Mouse (Mus musculus) small intestine, adult 2 months (tissue): ENCODE results near the gene Cyp27a1. TPM values are rescaled to one million over a fixed set of nuclear protein-coding genes. Genes with fewer than 3 reads are reported as not detected.
A peak's percentile ranks its signal among the peaks of the same experiment; 100 is the strongest.

Experiments
- H3K27ac ChIP-seq: fragments of 200-500 bp; 2 replicates; pipeline ENCODE4 v1.5.1; 2012; ENCODE audit warnings: low read depth, low read length, control low read depth, inconsistent platforms; ENCODE audit not compliant: insufficient read depth
- H3K27me3 ChIP-seq: fragments of 200-500 bp; 2 replicates; pipeline ENCODE4 v1.6.1; 2012; ENCODE audit warnings: mild to moderate bottlenecking, moderate library complexity, low read length, inconsistent platforms; ENCODE audit not compliant: control insufficient read depth, insufficient read depth
- H3K36me3 ChIP-seq: fragments of 200-500 bp; 2 replicates; pipeline ENCODE4 v1.6.1; 2012; ENCODE audit warnings: mild to moderate bottlenecking, low read length, control low read depth, inconsistent platforms; ENCODE audit not compliant: control insufficient read depth, insufficient read depth
- H3K4me1 ChIP-seq: fragments of 200-500 bp; 2 replicates; pipeline ENCODE4 v1.6.1; 2012; ENCODE audit warnings: low read length, inconsistent platforms, mixed read lengths; ENCODE audit not compliant: control insufficient read depth, insufficient read depth, insufficient read length
- H3K4me3 ChIP-seq: fragments of 200-500 bp; 2 replicates; pipeline ENCODE4 v1.5.1; 2012; ENCODE audit warnings: low read depth, mild to moderate bottlenecking, control low read depth, inconsistent platforms, low read length, moderate library complexity
- CTCF ChIP-seq: fragments of 200-500 bp; IDR thresholded peaks from 2 replicates; pipeline ENCODE4 v1.5.1; 2012; ENCODE audit warnings: low read depth, mild to moderate bottlenecking, control low read depth, inconsistent platforms, low read length, moderate library complexity, mixed read lengths; ENCODE audit not compliant: insufficient replicate concordance, insufficient read length; ENCODE audit errors: extremely low read depth
- POLR2A ChIP-seq: fragments of 200-500 bp; IDR thresholded peaks from 2 replicates; pipeline ENCODE4 v1.6.1; 2012; ENCODE audit warnings: low read depth, mild to moderate bottlenecking, control low read depth, inconsistent platforms, low read length, moderate library complexity
- WGBS: fragments of 180-500 bp; shearing (Covaris S2); methylation state at CpG from one replicate; pipeline ENCODE4 v1.1.7; 2018; 5-methylcytosine and 5-hydroxymethylcytosine counted together
- polyA plus RNA-seq: library from polyadenylated mRNA; depleted of rRNA; stranded (reverse); fragments of >200 nt; gene quantifications from 2 replicates; pipeline ENCODE4 v1.2.3, GENCODE M21; 2012

Cyp27a1 gene
- polyA plus RNA-seq, 1 experiment = 36.2 TPM

- Histone ChIP-seq H3K36me3 (0 out of 2 replicates have a peak, but pooled peaks cover 4% of the 10 kb centered on the region), H3K27me3 (no peaks in the 10 kb centered on the region), H3K27ac (no peak overlapping the region), H3K4me3 (no peak overlapping the region), H3K4me1 (peaks cover 1% of the 10 kb centered on the region; the same call in 1 of the 2 replicates)
- WGBS = 80% methylated on average over 8 of the region's 8 CpGs
- TF ChIP-seq CTCF (no peak), POLR2A (no peak)
These were observed 4.7 kb downstream of the Cyp27a1 start for GRCm38 (mm10) chr1:74718113-74718512.

GRCm38 (mm10) chr1:74719281-74719680 lies 5.9 kb downstream of the Cyp27a1 start:
- WGBS = 87% methylated on average over 3 of the region's 3 CpGs
- 0 out of 2 replicates have a peak, but pooled peaks cover 4% of the 10 kb centered on the region for H3K36me3 ChIP-seq
- TF ChIP-seq CTCF (no peak), POLR2A (no peak)
- H3K27ac ChIP-seq = no peak overlapping the region
- no peaks in the 10 kb centered on the region for H3K27me3 ChIP-seq
- H3K4me1 ChIP-seq = peaks cover 1% of the 10 kb centered on the region; the same call in 1 of the 2 replicates
- no peak overlapping the region for H3K4me3 ChIP-seq

GRCm38 (mm10) chr1:74721657-74722056 lies 8.3 kb downstream of the Cyp27a1 start:
- H3K4me1 ChIP-seq = peaks cover 4% of the 10 kb centered on the region; the same call in 1 of the 2 replicates
- TF ChIP-seq CTCF = no peak
- TF ChIP-seq POLR2A = no peak

GRCm38 (mm10) chr1:74723748-74724147 lies 10.4 kb downstream of the Cyp27a1 start:
- Histone ChIP-seq H3K4me1 (peaks cover 9% of the 10 kb centered on the region; the same call in 1 of the 2 replicates), H3K36me3 (0 out of 2 replicates have a peak, but pooled peaks cover 4% of the 10 kb centered on the region), H3K27ac (no peak overlapping the region), H3K4me3 (no peak overlapping the region), H3K27me3 (no peaks in the 10 kb centered on the region)
- TF ChIP-seq POLR2A = no peak
- peak; percentile 53; the same call in 1 of the 2 replicates for TF ChIP-seq CTCF
- 88% methylated on average over 2 of the region's 2 CpGs for WGBS

More at GRCm38 (mm10) chr1:74721657-74722056, 8.3 kb downstream of the Cyp27a1 start:
- Histone ChIP-seq H3K27me3 (no peaks in the 10 kb centered on the region), H3K4me3 (no peak overlapping the region), H3K27ac (no peak overlapping the region), H3K36me3 (0 out of 2 replicates have a peak, but pooled peaks cover 4% of the 10 kb centered on the region)
- 62% methylated on average over 6 of the region's 6 CpGs for WGBS

GRCm38 (mm10) chr1:74726114-74726513 lies 12.7 kb downstream of the Cyp27a1 start:
- 25% methylated on average over 5 of the region's 5 CpGs for WGBS
- Histone ChIP-seq H3K27me3 (no peaks in the 10 kb centered on the region), H3K4me3 (no peak overlapping the region), H3K27ac (peak overlapping the region; percentile 93), H3K4me1 (peaks cover 9% of the 10 kb centered on the region; the same call in 1 of the 2 replicates), H3K36me3 (no peaks in the 10 kb centered on the region)
- TF ChIP-seq POLR2A (no peak), CTCF (no peak)

GRCm38 (mm10) chr1:74726674-74727073 lies 13.3 kb downstream of the Cyp27a1 start:
- Histone ChIP-seq H3K36me3 (no peaks in the 10 kb centered on the region), H3K4me1 (peaks cover 9% of the 10 kb centered on the region; the same call in 1 of the 2 replicates), H3K27me3 (no peaks in the 10 kb centered on the region), H3K4me3 (no peak overlapping the region), H3K27ac (peak overlapping the region; percentile 81)
- no peak for TF ChIP-seq POLR2A
- no peak for TF ChIP-seq CTCF
- 20% methylated on average over 5 of the region's 5 CpGs for WGBS

- Histone ChIP-seq H3K27ac (no peak overlapping the region), H3K4me3 (no peak overlapping the region), H3K4me1 (peaks cover 7% of the 10 kb centered on the region; the same call in 1 of the 2 replicates), H3K36me3 (0 out of 2 replicates have a peak, but pooled peaks cover 1% of the 10 kb centered on the region), H3K27me3 (no peaks in the 10 kb centered on the region)
- 83% methylated on average over 8 of the region's 8 CpGs for WGBS
- no peak for TF ChIP-seq POLR2A
- TF ChIP-seq CTCF = no peak
These were observed 15.1 kb downstream of the Cyp27a1 start for GRCm38 (mm10) chr1:74728446-74728845.
